Mouse (Mus musculus): ENCODE measurements around the gene Tipin. TPM values are rescaled to one million over a fixed set of nuclear protein-coding genes. Genes with fewer than 3 reads are reported as not detected.
"Not testable (repeated sequence)": the region's sequence is repeated elsewhere in the genome, so short reads cannot be mapped to it uniquely, and the experiment has no call there.

The Tipin gene
- polyA plus RNA-seq, 1 experiment from 2014 or later, result 218 TPM

DNA sequence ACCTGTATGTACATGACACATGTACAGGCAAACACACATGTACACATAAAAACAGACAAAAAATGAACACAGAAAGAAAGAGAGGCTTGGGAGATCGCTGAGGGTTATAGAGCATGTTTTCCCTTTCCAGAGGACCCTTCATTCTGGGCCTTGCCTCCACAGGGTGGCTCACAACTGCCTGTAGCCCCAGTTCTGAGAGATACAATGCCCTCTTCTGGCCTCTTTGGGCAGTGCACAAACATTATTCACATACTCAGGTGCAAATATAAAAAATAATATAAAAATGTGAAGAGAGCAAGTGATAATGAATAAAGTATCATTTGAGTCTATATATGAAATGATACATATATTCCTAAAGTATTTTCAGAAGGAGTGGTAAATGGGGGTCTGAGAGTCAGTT lies 6.5 kb upstream of the Tipin start:
- Histone ChIP-seq H3K4me1 (ENCODE audit: control insufficient read depth, insufficient read depth, low read length) (no peaks in the 10 kb centered on the region), H3K4me2 (ENCODE audit: low read depth) (no peak overlapping the region), H3K36me3 (ENCODE audit: control insufficient read depth, insufficient read depth, low read length) (no peaks in the 10 kb centered on the region), H3K27me3 (ENCODE audit: control insufficient read depth, insufficient read depth, low read length) (no peaks in the 10 kb centered on the region), H3K4me3 (ENCODE audit: low read depth, low read length) (no peak overlapping the region), H3K9ac (ENCODE audit: low read length) (no peak overlapping the region), H3K9me3 (ENCODE audit: control insufficient read depth, low read length) (no peaks in the 10 kb centered on the region), H3K27ac (ENCODE audit: low read depth, low read length) (no peak overlapping the region)
- ATAC-seq (ENCODE audit: insufficient read depth, low FRiP score, low TSS enrichment) (no peak), DNase-seq (ENCODE audit: low spot score) (no peak)
- 74% methylated on average over 1 of the region's 1 CpGs for WGBS

GRCm38 (mm10) chr9:64277706-64278105 lies 3.7 kb upstream of the Tipin start:
- Histone ChIP-seq H3K9me3 (ENCODE audit: control insufficient read depth, low read length) (no peaks in the 10 kb centered on the region), H3K27ac (ENCODE audit: low read depth, low read length) (no peak overlapping the region), H3K4me1 (ENCODE audit: control insufficient read depth, insufficient read depth, low read length) (peaks cover 6% of the 10 kb centered on the region), H3K9ac (ENCODE audit: low read length) (no peak overlapping the region), H3K4me3 (ENCODE audit: low read depth, low read length) (no peak overlapping the region), H3K36me3 (ENCODE audit: control insufficient read depth, insufficient read depth, low read length) (no peaks in the 10 kb centered on the region), H3K27me3 (ENCODE audit: control insufficient read depth, insufficient read depth, low read length) (no peaks in the 10 kb centered on the region), H3K4me2 (ENCODE audit: low read depth) (no peak overlapping the region)
- DNase-seq (ENCODE audit: low spot score), result peak; percentile 70
- ATAC-seq (ENCODE audit: insufficient read depth, low FRiP score, low TSS enrichment), result no peak
- WGBS, result 73% methylated on average over 8 of the region's 8 CpGs

GRCm38 (mm10) chr9:64278665-64279310 lies 2.6 kb upstream of the Tipin start:
- Histone ChIP-seq H3K36me3 (ENCODE audit: control insufficient read depth, insufficient read depth, low read length) (no peaks in the 10 kb centered on the region), H3K4me2 (ENCODE audit: low read depth) (no peak overlapping the region), H3K4me3 (ENCODE audit: low read depth, low read length) (no peak overlapping the region), H3K27ac (ENCODE audit: low read depth, low read length) (no peak overlapping the region), H3K9ac (ENCODE audit: low read length) (no peak overlapping the region), H3K4me1 (ENCODE audit: control insufficient read depth, insufficient read depth, low read length) (peaks cover 7% of the 10 kb centered on the region), H3K9me3 (ENCODE audit: control insufficient read depth, low read length) (no peaks in the 10 kb centered on the region), H3K27me3 (ENCODE audit: control insufficient read depth, insufficient read depth, low read length) (no peaks in the 10 kb centered on the region)
- DNase-seq (ENCODE audit: low spot score) (no peak), ATAC-seq (ENCODE audit: insufficient read depth, low FRiP score, low TSS enrichment) (no peak)
- 95% methylated on average over 6 of the region's 6 CpGs for WGBS

DNA sequence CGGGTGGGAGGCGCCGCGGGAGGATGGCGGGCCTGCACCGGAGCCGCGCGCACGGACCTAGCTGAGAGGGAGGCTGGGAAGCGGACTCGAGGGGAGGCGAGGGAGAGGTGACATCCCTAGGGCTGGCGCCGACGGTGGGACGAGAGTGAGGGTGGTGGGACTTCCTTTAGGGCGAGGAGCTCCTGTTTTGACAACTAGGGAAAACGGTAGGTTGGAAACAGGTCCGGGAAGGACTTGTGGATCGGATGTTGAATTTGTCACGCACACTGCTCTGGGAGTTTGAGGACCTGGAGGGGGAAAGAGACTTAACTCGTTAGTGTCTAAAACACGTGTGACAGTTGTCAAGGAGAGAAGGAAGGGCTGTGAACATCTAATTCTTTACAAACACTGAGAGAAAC lies 399 bp downstream of the Tipin start:
- DNase-seq (ENCODE audit: low spot score), result no peak

DNA sequence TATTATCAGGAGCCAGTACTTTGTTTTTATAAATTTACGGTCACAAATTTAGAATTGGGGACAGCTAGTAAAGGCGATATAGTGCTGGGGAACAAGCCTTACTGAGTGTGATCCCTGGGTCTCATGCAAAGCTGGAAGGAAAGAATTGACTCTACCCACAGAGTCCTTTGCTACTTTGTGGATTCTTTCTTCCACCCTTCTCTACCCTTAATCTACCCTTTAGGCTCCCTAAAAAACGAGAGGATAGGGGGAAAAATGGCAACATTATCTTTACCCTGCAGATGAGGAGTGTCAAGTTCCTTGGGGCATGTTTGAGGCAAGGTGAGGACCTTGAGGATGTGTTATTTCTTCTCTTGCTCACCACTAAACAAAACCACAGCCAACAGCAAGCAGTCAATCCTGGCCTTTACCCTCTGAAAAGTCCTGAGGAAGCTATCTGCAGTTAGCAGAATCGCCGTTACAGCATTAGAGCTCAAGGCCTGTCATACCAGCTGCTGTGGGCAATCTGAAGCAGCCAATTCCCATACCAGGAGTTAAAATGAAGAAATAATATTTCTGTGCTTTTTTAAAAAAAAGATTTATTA lies 1.1 kb downstream of the Tipin start:
- peak overlapping the region; percentile 55 for H3K4me2 ChIP-seq (ENCODE audit: low read depth)
- H3K4me1 ChIP-seq (ENCODE audit: control insufficient read depth, insufficient read depth, low read length), result peaks cover 7% of the 10 kb centered on the region
- no peaks in the 10 kb centered on the region for H3K27me3 ChIP-seq (ENCODE audit: control insufficient read depth, insufficient read depth, low read length)
- peak overlapping the region; percentile 80 for H3K4me3 ChIP-seq (ENCODE audit: low read depth, low read length)
- 71% methylated on average over 5 of the region's 5 CpGs for WGBS
- no peak for DNase-seq (ENCODE audit: low spot score)
- no peaks in the 10 kb centered on the region for H3K9me3 ChIP-seq (ENCODE audit: control insufficient read depth, low read length)
- 0 out of 2 replicates have a peak, but pooled peaks cover 2% of the 10 kb centered on the region for H3K36me3 ChIP-seq (ENCODE audit: control insufficient read depth, insufficient read depth, low read length)
- peak overlapping the region; percentile 97 for H3K9ac ChIP-seq (ENCODE audit: low read length)
- ATAC-seq (ENCODE audit: insufficient read depth, low FRiP score, low TSS enrichment), result no peak
- H3K27ac ChIP-seq (ENCODE audit: low read depth, low read length), result no peak overlapping the region

More for the DNA sequence above, 399 bp downstream of the Tipin start:
- Histone ChIP-seq H3K4me1 (ENCODE audit: control insufficient read depth, insufficient read depth, low read length) (peaks cover 7% of the 10 kb centered on the region), H3K27ac (ENCODE audit: low read depth, low read length) (peak overlapping the region; percentile 68; the same call in 1 of the 2 replicates), H3K9me3 (ENCODE audit: control insufficient read depth, low read length) (no peaks in the 10 kb centered on the region), H3K9ac (ENCODE audit: low read length) (peak overlapping the region; percentile 97), H3K27me3 (ENCODE audit: control insufficient read depth, insufficient read depth, low read length) (no peaks in the 10 kb centered on the region), H3K36me3 (ENCODE audit: control insufficient read depth, insufficient read depth, low read length) (0 out of 2 replicates have a peak, but pooled peaks cover 2% of the 10 kb centered on the region), H3K4me2 (ENCODE audit: low read depth) (peak overlapping the region; percentile 55), H3K4me3 (ENCODE audit: low read depth, low read length) (peak overlapping the region; percentile 80)
- ATAC-seq (ENCODE audit: insufficient read depth, low FRiP score, low TSS enrichment), result peak; percentile 75
- 0% methylated on average over 24 of the region's 24 CpGs for WGBS

- DNase-seq (ENCODE audit: low spot score); H3K9me3 ChIP-seq (ENCODE audit: control insufficient read depth, low read length); H3K36me3 ChIP-seq (ENCODE audit: control insufficient read depth, insufficient read depth, low read length); ATAC-seq (ENCODE audit: insufficient read depth, low FRiP score, low TSS enrichment); H3K27me3 ChIP-seq (ENCODE audit: control insufficient read depth, insufficient read depth, low read length); H3K9ac ChIP-seq (ENCODE audit: low read length); H3K27ac ChIP-seq (ENCODE audit: low read depth, low read length); H3K4me3 ChIP-seq (ENCODE audit: low read depth, low read length); H3K4me2 ChIP-seq (ENCODE audit: low read depth); H3K4me1 ChIP-seq (ENCODE audit: control insufficient read depth, insufficient read depth, low read length): not testable (repeated sequence)
- WGBS, result 89% methylated on average over 4 of the region's 4 CpGs
Measured at GRCm38 (mm10) chr9:64303086-64303485, 21.7 kb downstream of the Tipin start.

GRCm38 (mm10) chr9:64306476-64307312 lies 25.3 kb downstream of the Tipin start:
- no peak for ATAC-seq (ENCODE audit: insufficient read depth, low FRiP score, low TSS enrichment)
- Histone ChIP-seq H3K4me2 (ENCODE audit: low read depth) (no peak overlapping the region), H3K36me3 (ENCODE audit: control insufficient read depth, insufficient read depth, low read length) (0 out of 2 replicates have a peak, but pooled peaks cover 7% of the 10 kb centered on the region), H3K27me3 (ENCODE audit: control insufficient read depth, insufficient read depth, low read length) (no peaks in the 10 kb centered on the region), H3K27ac (ENCODE audit: low read depth, low read length) (no peak overlapping the region), H3K4me1 (ENCODE audit: control insufficient read depth, insufficient read depth, low read length) (no peaks in the 10 kb centered on the region), H3K9me3 (ENCODE audit: control insufficient read depth, low read length) (no peaks in the 10 kb centered on the region), H3K9ac (ENCODE audit: low read length) (no peak overlapping the region), H3K4me3 (ENCODE audit: low read depth, low read length) (no peak overlapping the region)
- 87% methylated on average over 6 of the region's 6 CpGs for WGBS
- no peak for DNase-seq (ENCODE audit: low spot score)

GRCm38 (mm10) chr9:64310996-64311785 lies 29.8 kb downstream of the Tipin start:
- Histone ChIP-seq H3K27ac (ENCODE audit: low read depth, low read length) (no peak overlapping the region), H3K27me3 (ENCODE audit: control insufficient read depth, insufficient read depth, low read length) (no peaks in the 10 kb centered on the region), H3K36me3 (ENCODE audit: control insufficient read depth, insufficient read depth, low read length) (no peaks in the 10 kb centered on the region), H3K9me3 (ENCODE audit: control insufficient read depth, low read length) (no peaks in the 10 kb centered on the region), H3K9ac (ENCODE audit: low read length) (no peak overlapping the region), H3K4me3 (ENCODE audit: low read depth, low read length) (no peak overlapping the region), H3K4me1 (ENCODE audit: control insufficient read depth, insufficient read depth, low read length) (no peaks in the 10 kb centered on the region), H3K4me2 (ENCODE audit: low read depth) (no peak overlapping the region)
- DNase-seq (ENCODE audit: low spot score), result no peak
- ATAC-seq (ENCODE audit: insufficient read depth, low FRiP score, low TSS enrichment), result no peak
- 80% methylated on average over 16 of the region's 16 CpGs for WGBS
